In the genomic region with DNA sequence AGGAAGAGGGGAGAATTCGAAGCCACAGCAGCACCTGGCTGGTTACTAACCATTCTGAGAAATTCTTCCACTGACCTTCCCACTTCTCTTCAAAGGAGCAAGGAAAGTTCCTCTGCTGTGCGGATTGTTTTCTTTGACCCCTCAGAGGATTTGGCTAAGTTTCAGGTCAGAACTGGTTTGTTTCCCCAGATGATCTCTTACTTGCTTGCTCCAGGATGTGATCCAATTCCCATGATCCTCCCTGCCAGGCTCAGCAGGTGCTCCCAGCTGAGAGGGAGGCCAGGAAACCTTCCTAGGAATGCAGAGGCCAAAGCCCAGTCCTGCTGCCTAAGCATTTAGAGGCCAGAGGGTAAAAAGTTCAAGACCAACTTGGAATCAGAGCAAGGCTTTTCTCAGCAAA, we compare ENCODE assay signal across 13 mouse cellular contexts. TPM values are rescaled to one million over a fixed set of nuclear protein-coding genes. Genes with fewer than 3 reads are reported as not detected.
A peak's percentile ranks its signal among the peaks of the same experiment; 100 is the strongest.
DNase-seq lines count a peak whose midpoint lies in the region; ATAC-seq and TF ChIP-seq lines count a peak whose summit lies in the region.
"Had no signal": no experiment of that assay in that cellular context is flagged by ENCODE, and none has a peak within 500 bp of the region (broad histone marks: within the 10 kb centered on the region; RNA-seq: fewer than 3 reads in every experiment).

No protein-coding gene starts in this region.

- H3K4me1 ChIP-seq in ES-E14 (ENCODE audit: control insufficient read depth in 2 of 2, insufficient read depth in 2 of 2, low read length in 2 of 2, poor library complexity in 1 of 2) = peaks cover 0 to 24% of the 10 kb centered on the region in 2 experiments; a peak in 2 of 4 replicates
- H3K4me1 ChIP-seq in brown adipose tissue, adult 24 weeks (ENCODE audit: control insufficient read depth, insufficient read depth, insufficient read length, low read length) = peaks cover 7% of the 10 kb centered on the region
- no peaks in the 10 kb centered on the region for H3K4me1 ChIP-seq in forebrain, embryonic 11.5 days (replicated peaks; ENCODE audit: control insufficient read depth, insufficient read depth, low read length)

- H3K27me3 ChIP-seq in forebrain, embryonic 11.5 days (ENCODE audit: control insufficient read depth, insufficient read depth, low read length) = no peaks in the 10 kb centered on the region
- H3K27me3 ChIP-seq: forebrain, embryonic 15.5 days had no signal

- 63% methylated on average over 2 of the region's 2 CpGs for WGBS in forebrain, embryonic 11.5 days

- H3K27ac ChIP-seq in ES-E14 (ENCODE audit: insufficient read depth, low read depth, low read length, poor library complexity, severe bottlenecking) = 0 out of 2 replicates have a peak overlapping the region, but pooled peaks have one; percentile 35
- H3K27ac ChIP-seq in brown adipose tissue, adult 24 weeks (replicated peaks; ENCODE audit: low read depth, low read length) = peak overlapping the region; percentile 76
- no peak overlapping the region for H3K27ac ChIP-seq in forebrain, embryonic 11.5 days (ENCODE audit: low read depth, low read length)

- intact Hi-C loops in heart, postnatal 25 days (cut with DNase I) = no loop called here

- no peaks in the 10 kb centered on the region for H3K9me3 ChIP-seq in ES-E14 (ENCODE audit: control insufficient read depth, insufficient read depth, low read depth, low read length)
- no peaks in the 10 kb centered on the region; the same call in 1 of the 2 replicates for H3K9me3 ChIP-seq in forebrain, embryonic 11.5 days (ENCODE audit: control insufficient read depth, low read length)
- H3K9me3 ChIP-seq: forebrain, embryonic 15.5 days had no signal

- ATAC-seq in erythroid progenitor cell, adult 5-6 weeks (replicated peaks; ENCODE audit: low FRiP score, poor library complexity, severe bottlenecking) = no peak
- ATAC-seq in forebrain, embryonic 11.5 days (replicated peaks; ENCODE audit: low FRiP score) = no peak
- no peak for ATAC-seq in erythroblast, adult 5-6 weeks (replicated peaks; ENCODE audit: low FRiP score, poor library complexity, severe bottlenecking)
- ATAC-seq: forebrain, embryonic 15.5 days; intestine, postnatal 0 days had no signal

- peak overlapping the region; percentile 23; the same call in 1 of the 2 replicates for H3K9ac ChIP-seq in ES-E14 (ENCODE audit: insufficient read depth, low read depth, low read length, poor library complexity, severe bottlenecking)
- no peak overlapping the region for H3K9ac ChIP-seq in forebrain, embryonic 11.5 days (ENCODE audit: low read length)
- H3K9ac ChIP-seq: forebrain, embryonic 15.5 days had no signal

- in situ Hi-C loops in ES-E14 (cut with MboI; ENCODE audit: low sequenced_read_pairs in 2 of 2, unreplicated experiment in 2 of 2) = no loop called here

- no peaks in the 10 kb centered on the region for H3K36me3 ChIP-seq in ES-E14 (ENCODE audit: control insufficient read depth, insufficient read depth, low read length, poor library complexity, severe bottlenecking)
- H3K36me3 ChIP-seq in forebrain, embryonic 11.5 days (ENCODE audit: control insufficient read depth, insufficient read depth, low read length) = no peaks in the 10 kb centered on the region
- H3K36me3 ChIP-seq: forebrain, embryonic 15.5 days had no signal

- no peak overlapping the region for H3K4me2 ChIP-seq in forebrain, embryonic 11.5 days (ENCODE audit: low read depth, low read length, severe bottlenecking)
- H3K4me2 ChIP-seq: forebrain, embryonic 15.5 days had no signal

- DNase-seq in heart, adult 9 months (ENCODE audit: low spot score in 2 of 2) = peak; percentile 58 to 75
- no peak for DNase-seq in heart, postnatal 25 days (ENCODE audit: low spot score)
- no peak for DNase-seq in ES-E14 (ENCODE audit: low read depth, low spot score)
- DNase-seq in kidney, adult 9 months = peak; percentile 83
- DNase-seq in forebrain, embryonic 11.5 days (ENCODE audit: low spot score) = no peak
- DNase-seq: liver; midbrain, embryonic 14.5 days; thymus, adult 2 months had no signal

- no peak overlapping the region for H3K4me3 ChIP-seq in ES-E14 (ENCODE audit: insufficient read depth in 1 of 2, low read depth in 1 of 2, low read length in 2 of 2, poor library complexity in 1 of 2, severe bottlenecking in 1 of 2)
- no peak overlapping the region for H3K4me3 ChIP-seq in brown adipose tissue, adult 24 weeks (ENCODE audit: insufficient read depth, low read depth, low read length)
- H3K4me3 ChIP-seq in forebrain, embryonic 11.5 days (ENCODE audit: low read depth, low read length) = no peak overlapping the region
- H3K4me3 ChIP-seq: forebrain, embryonic 15.5 days had no signal

TF ChIP-seq in ES-E14, 5 proteins besides CTCF, POLR2A, EP300 and RAD21:
- TF ChIP-seq ZNF384 (IDR thresholded peaks at IDR 0.05; ENCODE audit: low read depth, low read length) (no peak), CHD2 (IDR thresholded peaks at IDR 0.05; ENCODE audit: low read depth, low read length) (no peak), MAFK (IDR thresholded peaks at IDR 0.05; ENCODE audit: insufficient read depth, low read depth, low read length) (no peak)
TF ChIP-seq in ES-E14: peak in this region for 0.

RNA-seq across cellular contexts. Expression of a gene that starts 14.2 kb away (rescaled TPM):
- 10 to 100 TPM; 34.9 to 36.9 TPM for total RNA-seq in heart, postnatal 25 days (2021)
- total RNA-seq in ES-E14 (2012; rRNA removed) = 45.4 and 144 TPM in 2 replicates
- polyA plus RNA-seq in brown adipose tissue, adult 24 weeks (2012; ENCODE audit: insufficient read depth, insufficient read length, missing spikeins) = 6.9 and 9.5 TPM in 2 replicates
- total RNA-seq in erythroid progenitor cell, adult 5-6 weeks (2015; ENCODE audit: low replicate concordance) = 2.9 TPM in 1 of 2 replicates, not detected in the other
- 0.26 TPM in 1 of 2 replicates, not detected in the other for total RNA-seq in erythroid progenitor cell, adult 5-6 weeks (2017; ENCODE audit: low replicate concordance)
- 25.5 and 27.5 TPM in 2 replicates for polyA plus RNA-seq in forebrain, embryonic 11.5 days (2014; fragmentation: Nextera tagmentation; extraction: Ambion mirVana)
- total RNA-seq in erythroblast, adult 5-6 weeks (2015; ENCODE audit: low replicate concordance) = not detected in 2 replicates
- not detected in 2 replicates for total RNA-seq in erythroblast, adult 5-6 weeks (2017; ENCODE audit: low replicate concordance)

RNA-seq across cellular contexts. Expression of a gene that starts 31.3 kb away (rescaled TPM):
- total RNA-seq in heart, postnatal 25 days (2021) = not detected
- 0.48 TPM in 1 of 2 replicates, not detected in the other for total RNA-seq in ES-E14 (2012; rRNA removed)
- polyA plus RNA-seq in brown adipose tissue, adult 24 weeks (2012; ENCODE audit: insufficient read depth, insufficient read length, missing spikeins) = 54.2 and 167 TPM in 2 replicates
- not detected in 2 replicates for total RNA-seq in erythroid progenitor cell, adult 5-6 weeks (2015; ENCODE audit: low replicate concordance)
- total RNA-seq in erythroid progenitor cell, adult 5-6 weeks (2017; ENCODE audit: low replicate concordance) = not detected in 2 replicates
- 0.60 TPM in 1 of 2 replicates, not detected in the other for polyA plus RNA-seq in forebrain, embryonic 11.5 days (2014; fragmentation: Nextera tagmentation; extraction: Ambion mirVana)
- 1.3 TPM in 1 of 2 replicates, not detected in the other for total RNA-seq in erythroblast, adult 5-6 weeks (2015; ENCODE audit: low replicate concordance)
- total RNA-seq in erythroblast, adult 5-6 weeks (2017; ENCODE audit: low replicate concordance) = not detected in 2 replicates

RNA-seq across cellular contexts. Expression of a gene that starts 51.4 kb away (rescaled TPM):
- total RNA-seq in heart, postnatal 25 days (2021) = 10 to 100 TPM in 1 of 2 experiments, 1 to 10 TPM in 1; 9.2 to 12.1 TPM
- total RNA-seq in ES-E14 (2012; rRNA removed) = 4.4 and 9.5 TPM in 2 replicates
- 23.0 and 31.2 TPM in 2 replicates for polyA plus RNA-seq in brown adipose tissue, adult 24 weeks (2012; ENCODE audit: insufficient read depth, insufficient read length, missing spikeins)
- 3.8 and 7.2 TPM in 2 replicates for total RNA-seq in erythroid progenitor cell, adult 5-6 weeks (2015; ENCODE audit: low replicate concordance)
- 5.0 and 11.6 TPM in 2 replicates for total RNA-seq in erythroid progenitor cell, adult 5-6 weeks (2017; ENCODE audit: low replicate concordance)
- polyA plus RNA-seq in forebrain, embryonic 11.5 days (2014; fragmentation: Nextera tagmentation; extraction: Ambion mirVana) = 7.5 and 8.7 TPM in 2 replicates
- 17.1 and 21.5 TPM in 2 replicates for total RNA-seq in erythroblast, adult 5-6 weeks (2015; ENCODE audit: low replicate concordance)
- total RNA-seq in erythroblast, adult 5-6 weeks (2017; ENCODE audit: low replicate concordance) = 11.2 and 13.4 TPM in 2 replicates

Comparison
In these comparisons a context has a peak if more than half of its experiments do, and no peak if none do; other contexts are left out.
1. DNase-seq: peak in heart, adult 9 months (2 of 2) and kidney, adult 9 months (single experiment); none in heart, postnatal 25 days (single experiment), ES-E14 (single experiment) and forebrain, embryonic 11.5 days (single experiment).
2. RNA of a gene that starts 14.2 kb away (total RNA-seq): 45.4 to 144 TPM in ES-E14 and 34.9 to 36.9 TPM in heart, postnatal 25 days; 0.26 to 2.9 TPM in erythroid progenitor cell, adult 5-6 weeks and not detected in erythroblast, adult 5-6 weeks; every median in the first group is over 4 times any median in the second.